10 mouse cellular contexts compared by ENCODE assay signal in genomic region chr16:14451374-14452046, GRCm38 (mm10).
DNase-seq lines count a peak whose midpoint lies in the region; ATAC-seq and TF ChIP-seq lines count a peak whose summit lies in the region.
"Had no signal": no experiment of that assay in that cellular context is flagged by ENCODE, and none has a peak within 500 bp of the region (broad histone marks: within the 10 kb centered on the region; RNA-seq: fewer than 3 reads in every experiment).

No protein-coding gene starts in this region.

- ATAC-seq in heart, embryonic 15.5 days (replicated peaks; ENCODE audit: insufficient number of reproducible peaks, insufficient read depth, low FRiP score, low read depth), result peak; percentile 17; the same call in 1 of the 2 replicates
- ATAC-seq in liver, embryonic 12.5 days, result peak; percentile 12; the same call in 1 of the 2 replicates
- no peak for ATAC-seq in liver, postnatal 0 days

- no peak for TF ChIP-seq POLR2A in embryonic fibroblast, embryonic 13.5 days (IDR thresholded peaks at IDR 0.05; ENCODE audit: low read depth, low read length)

- H3K9me3 ChIP-seq in heart, embryonic 15.5 days (replicated peaks), result no peaks in the 10 kb centered on the region
- H3K9me3 ChIP-seq in liver, embryonic 12.5 days (replicated peaks), result no peaks in the 10 kb centered on the region
- no peaks in the 10 kb centered on the region for H3K9me3 ChIP-seq in liver, postnatal 0 days (ENCODE audit: low read length)
- H3K9me3 ChIP-seq: embryonic facial prominence, embryonic 12.5 days; heart, embryonic 10.5 days had no signal

- no peak overlapping the region for H3K27ac ChIP-seq in heart, embryonic 15.5 days
- no peak overlapping the region for H3K27ac ChIP-seq in liver, embryonic 12.5 days
- H3K27ac ChIP-seq in liver, postnatal 0 days (ENCODE audit: low read depth), result no peak overlapping the region
- peak overlapping the region; percentile 86 for H3K27ac ChIP-seq in embryonic fibroblast, embryonic 13.5 days (ENCODE audit: insufficient read depth, low read length)
- H3K27ac ChIP-seq: embryonic facial prominence, embryonic 12.5 days; heart, embryonic 10.5 days had no signal

- 0 out of 2 replicates have a peak, but pooled peaks cover 3% of the 10 kb centered on the region for H3K27me3 ChIP-seq in heart, embryonic 15.5 days
- no peaks in the 10 kb centered on the region for H3K27me3 ChIP-seq in liver, embryonic 12.5 days (replicated peaks)
- no peaks in the 10 kb centered on the region for H3K27me3 ChIP-seq in liver, postnatal 0 days (ENCODE audit: insufficient read depth, low read length)
- H3K27me3 ChIP-seq: embryonic facial prominence, embryonic 12.5 days had no signal

- no peak for TF ChIP-seq CTCF in liver, postnatal 0 days (IDR thresholded peaks at IDR 0.05; ENCODE audit: low read depth)
- TF ChIP-seq CTCF in embryonic fibroblast, embryonic 13.5 days (IDR thresholded peaks at IDR 0.05; ENCODE audit: borderline replicate concordance, insufficient read depth, low read length), result no peak

- WGBS in heart, embryonic 15.5 days, result 56% methylated on average over 5 of the region's 5 CpGs
- 63% methylated on average over 5 of the region's 5 CpGs for WGBS in liver, embryonic 12.5 days (ENCODE audit: insufficient replicate concordance)
- 56% methylated on average over 5 of the region's 5 CpGs for WGBS in liver, postnatal 0 days (ENCODE audit: insufficient replicate concordance)

- H3K4me3 ChIP-seq in heart, embryonic 15.5 days, result no peak overlapping the region
- H3K4me3 ChIP-seq in liver, embryonic 12.5 days, result no peak overlapping the region
- no peak overlapping the region for H3K4me3 ChIP-seq in liver, postnatal 0 days (ENCODE audit: low read depth, low read length)
- no peak overlapping the region for H3K4me3 ChIP-seq in embryonic fibroblast, embryonic 13.5 days (ENCODE audit: insufficient read depth, low read length)
- H3K4me3 ChIP-seq: embryonic facial prominence, embryonic 12.5 days; heart, embryonic 10.5 days had no signal

- no peak for TF ChIP-seq EP300 in liver, postnatal 0 days (IDR thresholded peaks at IDR 0.05; ENCODE audit: low read depth)

- no peak for DNase-seq in heart, postnatal 25 days (ENCODE audit: low spot score)
- no peak for DNase-seq in liver, postnatal 0 days
- peak; percentile 19 for DNase-seq in right cerebral cortex, postnatal 14 days
- no peak for DNase-seq in thymus, postnatal 0 days (ENCODE audit: low spot score)
- no peak for DNase-seq in urinary bladder, adult 2 months (ENCODE audit: low spot score)

- 0 out of 2 replicates have a peak, but pooled peaks cover 6% of the 10 kb centered on the region for H3K4me1 ChIP-seq in heart, embryonic 15.5 days (replicated peaks)
- peaks cover 27% of the 10 kb centered on the region for H3K4me1 ChIP-seq in liver, embryonic 12.5 days
- H3K4me1 ChIP-seq in liver, postnatal 0 days (ENCODE audit: insufficient read depth), result no peaks in the 10 kb centered on the region
- peaks cover 9% of the 10 kb centered on the region for H3K4me1 ChIP-seq in embryonic fibroblast, embryonic 13.5 days (ENCODE audit: control insufficient read depth, insufficient read depth, low read length)
- H3K4me1 ChIP-seq: embryonic facial prominence, embryonic 12.5 days; heart, embryonic 10.5 days had no signal

- no peak overlapping the region for H3K9ac ChIP-seq in heart, embryonic 15.5 days
- no peak overlapping the region for H3K9ac ChIP-seq in liver, embryonic 12.5 days
- H3K9ac ChIP-seq in liver, postnatal 0 days (replicated peaks), result no peak overlapping the region
- H3K9ac ChIP-seq: embryonic facial prominence, embryonic 12.5 days had no signal

- no peaks in the 10 kb centered on the region for H3K36me3 ChIP-seq in heart, embryonic 15.5 days
- peaks cover 27% of the 10 kb centered on the region for H3K36me3 ChIP-seq in liver, embryonic 12.5 days
- no peaks in the 10 kb centered on the region for H3K36me3 ChIP-seq in liver, postnatal 0 days (replicated peaks; ENCODE audit: insufficient read depth, low read length)
- H3K36me3 ChIP-seq: heart, embryonic 10.5 days had no signal

- H3K4me2 ChIP-seq in heart, embryonic 15.5 days, result no peak overlapping the region
- no peak overlapping the region for H3K4me2 ChIP-seq in liver, embryonic 12.5 days
- H3K4me2 ChIP-seq in liver, postnatal 0 days (ENCODE audit: low read depth, low read length), result no peak overlapping the region
- H3K4me2 ChIP-seq: embryonic facial prominence, embryonic 12.5 days had no signal

- intact Hi-C loops in heart, postnatal 25 days (cut with DNase I), result no loop called here
